8 mouse cellular contexts compared by ENCODE assay signal in the genomic region with DNA sequence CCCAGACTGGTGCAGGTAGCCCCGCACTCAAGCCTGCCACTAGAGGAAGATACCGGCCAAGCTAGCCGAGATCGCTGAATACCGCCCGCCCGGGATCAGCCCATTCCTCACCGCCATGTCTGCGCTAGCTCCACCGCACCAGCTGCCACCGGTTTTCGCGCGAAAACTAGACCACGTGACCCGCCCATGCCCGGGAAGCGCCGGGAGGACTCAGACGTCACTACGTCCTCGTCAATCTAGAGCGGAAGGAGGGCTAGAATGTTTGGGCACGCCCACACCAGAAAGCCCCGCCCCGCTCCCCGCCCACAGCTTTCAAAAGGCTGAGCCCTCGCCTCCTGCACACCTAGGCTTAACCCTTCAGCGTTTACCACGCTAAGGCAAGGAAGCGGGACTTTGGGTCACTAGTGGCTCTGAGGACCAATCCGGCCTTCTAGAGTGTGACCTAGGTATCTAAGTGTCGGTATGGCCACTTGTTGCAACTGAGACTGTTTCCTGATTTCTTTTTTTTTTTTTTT. TPM values are rescaled to one million over a fixed set of nuclear protein-coding genes. Genes with fewer than 3 reads are reported as not detected.
DNase-seq lines count a peak whose midpoint lies in the region; ATAC-seq lines count a peak whose summit lies in the region.

A gene (minus strand): TSS at position 247 of the 515 bp plus-strand sequence.

- H3K4me3 ChIP-seq in hindbrain, embryonic 14.5 days (replicated peaks; ENCODE audit: low read length) = peak within 1 kb of the TSS; percentile 49

- peak within 1 kb of the TSS; percentile 74 for H3K27ac ChIP-seq in hindbrain, embryonic 14.5 days

- no peaks in the 10 kb centered on the region; the same call in 1 of the 2 replicates for H3K36me3 ChIP-seq in hindbrain, embryonic 14.5 days (replicated peaks; ENCODE audit: control insufficient read depth, insufficient read depth)

- H3K9ac ChIP-seq in hindbrain, embryonic 14.5 days = peak within 1 kb of the TSS; percentile 64

- H3K4me1 ChIP-seq in hindbrain, embryonic 14.5 days (replicated peaks; ENCODE audit: control insufficient read depth, insufficient read depth, low read length) = peaks cover 19% of the 10 kb centered on the region

- H3K4me2 ChIP-seq in hindbrain, embryonic 14.5 days (replicated peaks) = peak within 1 kb of the TSS; percentile 88

- H3K9me3 ChIP-seq in hindbrain, embryonic 14.5 days (ENCODE audit: control insufficient read depth, low read length) = no peaks in the 10 kb centered on the region

- H3K27me3 ChIP-seq in hindbrain, embryonic 14.5 days (ENCODE audit: control insufficient read depth, insufficient read depth, low read length) = no peaks in the 10 kb centered on the region

- peak; percentile 97 for DNase-seq in R1 (ENCODE audit: low read depth, low spot score)
- peak; percentile 90 to 96 for DNase-seq in cerebellum, postnatal 25 days
- peak; percentile 65 to 85 for DNase-seq in frontal cortex, postnatal 25 days (ENCODE audit: low spot score in 2 of 2)
- peak; percentile 93 for DNase-seq in hindbrain, embryonic 14.5 days (ENCODE audit: low spot score)
- DNase-seq in layer of hippocampus, postnatal 36 days = peak; percentile 90
- peak; percentile 99 for DNase-seq in lung, postnatal 36 days
- DNase-seq in retina, postnatal 1 day = peak; percentile 98
- peak; percentile 95 to 97 for DNase-seq in urinary bladder, adult 18-20 months (ENCODE audit: low spot score in 2 of 2)

- ATAC-seq in hindbrain, embryonic 14.5 days (ENCODE audit: low FRiP score) = peak; percentile 78

- WGBS in hindbrain, embryonic 14.5 days = under 1% methylated on average over 33 of the region's 33 CpGs

RNA-seq across cellular contexts. Expression of the gene that starts here (rescaled TPM):
- 27.0 and 30.2 TPM in 2 replicates for polyA plus RNA-seq in hindbrain, embryonic 14.5 days (2014; fragmentation: Nextera tagmentation; extraction: Ambion mirVana)
- 1 to 10 TPM; 4.5 to 5.1 TPM for total RNA-seq in layer of hippocampus, postnatal 36 days (2021)

Comparison
In these comparisons a context has a peak if more than half of its experiments do, and no peak if none do; other contexts are left out.
1. Peak in every context shown above with its lines: DNase-seq, ATAC-seq, H3K4me3 ChIP-seq and H3K27ac ChIP-seq.